Mouse (Mus musculus): ENCODE measurements at regions not wholly inside any gene's neighbourhood (a gene's known extent, or its start where the extent isn't known, plus 50 kb on each side); places are given as distances from the start of the nearest gene placed in this dataset.

DNA sequence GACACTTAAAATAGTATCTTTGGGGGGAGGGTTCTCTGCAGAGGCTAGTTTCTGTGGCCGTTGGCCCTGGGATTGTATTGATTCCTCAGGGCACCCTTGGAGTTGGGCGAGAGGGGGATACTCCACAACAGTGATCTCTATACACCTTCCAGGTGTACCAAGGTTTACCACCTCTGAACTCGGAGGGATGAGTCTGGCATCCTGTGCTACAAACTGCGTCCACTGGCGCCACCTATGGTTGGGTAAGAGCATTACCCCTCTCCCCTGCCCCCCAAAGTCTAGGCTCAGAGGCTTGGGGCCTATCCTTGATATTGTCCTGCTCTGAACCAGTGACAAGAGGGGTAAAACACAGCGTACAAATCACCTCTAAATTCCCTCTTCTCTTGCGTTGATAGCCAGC lies 62.2 kb downstream of the Gm17728 start:
- no peak for DNase-seq (ENCODE audit: low read depth)

- no peak for DNase-seq (ENCODE audit: low read depth)
Observed at GRCm38 (mm10) chr17:9484566-9484965, 62.7 kb downstream of the Gm17728 start.

- no peak for DNase-seq (ENCODE audit: low read depth)
Observed at GRCm38 (mm10) chr17:9529340-9529739, 107.5 kb downstream of the Gm17728 start.

DNA sequence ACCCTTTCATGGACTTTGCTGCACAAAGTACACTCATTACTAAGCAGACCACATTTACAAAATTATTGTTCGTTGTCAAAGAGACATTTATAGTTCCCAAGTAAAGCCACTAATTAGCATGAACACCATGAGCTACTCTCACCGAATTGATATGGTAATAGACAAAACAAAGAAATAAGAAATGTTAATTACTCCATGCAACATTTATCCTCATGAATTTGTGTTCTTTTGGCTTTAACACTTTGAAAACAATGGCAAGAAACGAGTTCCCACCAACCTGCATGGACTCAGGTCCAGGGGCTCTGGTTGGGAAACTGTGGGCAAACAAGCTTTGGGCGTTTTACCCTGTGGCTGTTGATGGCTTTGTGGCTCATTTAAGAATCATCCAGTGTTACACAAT lies 114.2 kb downstream of the Gm17728 start:
- DNase-seq (ENCODE audit: low read depth), result no peak

DNA sequence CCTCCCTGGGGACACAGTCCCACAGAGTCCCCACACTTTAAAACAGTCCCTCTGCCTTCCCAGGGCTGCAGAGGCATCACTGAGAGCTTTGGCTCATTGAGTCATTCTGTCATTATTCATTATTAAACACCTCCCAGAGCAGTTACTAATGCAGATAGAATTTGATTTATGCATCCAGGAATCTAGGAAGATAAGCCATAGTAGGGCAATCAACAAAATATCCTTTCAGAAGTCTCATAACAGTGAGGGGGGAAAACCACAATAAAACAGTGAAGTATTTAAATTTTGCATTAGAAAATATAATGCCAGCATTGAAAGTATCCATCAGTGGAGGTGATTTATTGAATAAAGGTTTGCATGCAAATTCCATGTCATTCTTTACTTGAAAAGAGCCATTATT lies 116.5 kb downstream of the Gm17728 start:
- no peak for DNase-seq (ENCODE audit: low read depth)

DNA sequence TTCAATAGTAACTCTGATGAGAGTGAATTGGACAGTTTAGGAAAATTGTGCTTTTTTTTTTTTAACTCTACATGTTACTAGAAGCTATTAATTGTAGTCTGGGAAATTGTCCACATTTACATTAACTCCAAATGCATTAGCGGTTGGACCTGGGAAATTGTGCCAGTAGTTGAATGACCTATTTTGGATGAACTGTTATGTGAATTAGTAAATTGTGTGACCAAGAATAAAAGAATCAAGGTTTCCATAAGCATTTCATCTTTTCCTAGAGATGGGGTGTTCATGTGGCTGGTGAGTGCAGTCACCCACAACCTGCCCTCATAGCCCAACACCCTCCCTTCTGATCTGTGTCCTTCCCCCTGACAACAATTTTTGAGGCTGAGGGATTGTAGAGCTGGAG lies 118.3 kb downstream of the Gm17728 start:
- DNase-seq (ENCODE audit: low read depth), result no peak

GRCm38 (mm10) chr17:9543224-9543797 lies 121.5 kb downstream of the Gm17728 start:
- no peak for DNase-seq (ENCODE audit: low read depth)

GRCm38 (mm10) chr17:9557544-9557943 lies 112.0 kb downstream of the Pabpc6 start:
- DNase-seq (ENCODE audit: low read depth), result peak; percentile 9

- no peak for DNase-seq (ENCODE audit: low read depth)
Observed at GRCm38 (mm10) chr17:9566846-9567245, 102.7 kb downstream of the Pabpc6 start.

GRCm38 (mm10) chr17:9579401-9580371 lies 89.8 kb downstream of the Pabpc6 start:
- DNase-seq (ENCODE audit: low read depth), result no peak

- DNase-seq (ENCODE audit: low read depth), result no peak
Observed at GRCm38 (mm10) chr17:9598131-9598530, 71.4 kb downstream of the Pabpc6 start.

- DNase-seq (ENCODE audit: low read depth), result no peak
Observed at GRCm38 (mm10) chr17:9600459-9600858, 69.1 kb downstream of the Pabpc6 start.

Measured in c-Kit-positive CD71-negative TER-119-negative erythroid progenitor cells, embryonic 14.5 days (primary cell).